Comparison of ENCODE assay signal across 7 mouse cellular contexts in the genomic region with DNA sequence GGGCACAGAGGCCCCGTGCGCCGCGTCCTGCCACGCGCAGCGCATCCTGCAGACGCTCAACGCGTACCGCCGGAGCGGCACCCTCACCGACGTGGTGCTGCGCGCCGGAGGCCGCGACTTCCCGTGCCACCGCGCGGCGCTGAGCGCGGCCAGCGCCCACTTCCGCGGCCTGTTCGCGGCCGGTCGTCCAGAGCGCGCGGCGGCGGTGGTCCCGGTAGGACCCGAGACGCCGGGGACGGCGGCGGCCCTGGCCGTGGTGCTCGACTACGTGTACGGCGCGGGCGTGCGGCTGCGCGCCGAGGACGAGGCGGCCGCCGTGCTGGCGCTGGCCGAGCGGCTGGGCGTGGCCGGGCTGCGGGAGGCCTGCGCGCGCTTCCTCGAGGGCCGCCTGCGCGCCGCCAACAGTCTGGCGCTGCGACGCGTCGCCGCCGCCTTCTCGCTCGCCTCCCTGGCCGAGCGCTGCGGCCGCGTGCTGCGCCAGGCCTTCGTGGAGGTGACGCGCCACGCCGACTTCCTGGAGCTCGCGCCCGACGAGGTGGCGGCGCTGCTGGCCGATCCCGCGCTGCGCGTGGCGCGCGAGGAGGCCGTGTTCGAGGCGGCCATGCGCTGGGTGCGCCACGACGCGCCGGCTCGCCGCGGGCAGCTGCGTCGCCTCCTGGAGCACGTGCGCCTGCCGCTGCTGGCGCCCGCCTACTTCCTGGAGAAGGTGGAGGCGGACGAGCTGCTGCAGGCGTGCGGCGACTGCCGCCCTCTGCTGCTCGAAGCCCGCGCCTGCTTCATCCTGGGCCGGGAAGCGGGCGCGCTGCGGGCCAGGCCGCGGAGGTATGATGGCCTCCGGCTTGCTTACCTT. TPM values are rescaled to one million over a fixed set of nuclear protein-coding genes. Genes with fewer than 3 reads are reported as not detected.
A peak's percentile ranks its signal among the peaks of the same experiment; 100 is the strongest.
DNase-seq lines count a peak whose midpoint lies in the region; ATAC-seq and TF ChIP-seq lines count a peak whose summit lies in the region.

No protein-coding gene starts in this region.

- H3K27ac ChIP-seq in kidney, embryonic 14.5 days (ENCODE audit: low read depth, low read length): peak overlapping the region; percentile 79
- H3K27ac ChIP-seq in liver, embryonic 11.5 days (ENCODE audit: low read depth, low read length): peak overlapping the region; percentile 84
- peak overlapping the region; percentile 92 for H3K27ac ChIP-seq in midbrain, postnatal 0 days (ENCODE audit: low read depth, low read length)
- H3K27ac ChIP-seq in spleen, adult 2 months (ENCODE audit: insufficient read depth, low read length): peak overlapping the region; percentile 76

- H3K36me3 ChIP-seq in kidney, embryonic 14.5 days (ENCODE audit: control insufficient read depth, insufficient read depth, low read length): peaks cover 14% of the 10 kb centered on the region
- H3K36me3 ChIP-seq in liver, embryonic 11.5 days (ENCODE audit: control insufficient read depth, insufficient read depth, low read length): peaks cover 9% of the 10 kb centered on the region; the same call in 1 of the 2 replicates
- peaks cover 11% of the 10 kb centered on the region for H3K36me3 ChIP-seq in midbrain, postnatal 0 days (ENCODE audit: insufficient read depth, low read length)
- H3K36me3 ChIP-seq in spleen, adult 2 months (ENCODE audit: control insufficient read depth, insufficient read depth, low read length): peaks cover 3% of the 10 kb centered on the region; the same call in 1 of the 2 replicates

- 2% methylated on average over 127 of the region's 145 CpGs for WGBS in kidney, embryonic 14.5 days
- WGBS in liver, embryonic 11.5 days: 2% methylated on average over 141 of the region's 145 CpGs
- WGBS in midbrain, postnatal 0 days: under 1% methylated on average over 81 of the region's 145 CpGs
- WGBS in spleen, adult 2 months: 2% methylated on average over 141 of the region's 145 CpGs

- no peaks in the 10 kb centered on the region for H3K27me3 ChIP-seq in kidney, embryonic 14.5 days (ENCODE audit: control insufficient read depth, insufficient read depth, low read length)
- H3K27me3 ChIP-seq in liver, embryonic 11.5 days (replicated peaks; ENCODE audit: control insufficient read depth, insufficient read depth, low read length): peaks cover 23% of the 10 kb centered on the region
- no peaks in the 10 kb centered on the region for H3K27me3 ChIP-seq in midbrain, postnatal 0 days (ENCODE audit: insufficient read depth, low read length)
- H3K27me3 ChIP-seq in spleen, adult 2 months (ENCODE audit: control insufficient read depth, insufficient read depth, low read length): no peaks in the 10 kb centered on the region; the same call in 1 of the 2 replicates

- peaks cover 29% of the 10 kb centered on the region for H3K4me1 ChIP-seq in kidney, embryonic 14.5 days (ENCODE audit: control insufficient read depth, insufficient read depth, low read length)
- peaks cover 15% of the 10 kb centered on the region for H3K4me1 ChIP-seq in liver, embryonic 11.5 days (replicated peaks; ENCODE audit: control insufficient read depth, insufficient read depth, low read length)
- peaks cover 11% of the 10 kb centered on the region; the same call in 1 of the 2 replicates for H3K4me1 ChIP-seq in midbrain, postnatal 0 days (ENCODE audit: insufficient read depth, low read length)
- H3K4me1 ChIP-seq in spleen, adult 2 months (ENCODE audit: control insufficient read depth, insufficient read depth, insufficient read length): peaks cover 14% of the 10 kb centered on the region

- H3K9me3 ChIP-seq in kidney, embryonic 14.5 days (ENCODE audit: control insufficient read depth, low read length): no peaks in the 10 kb centered on the region
- no peaks in the 10 kb centered on the region for H3K9me3 ChIP-seq in liver, embryonic 11.5 days (ENCODE audit: control insufficient read depth, low read length)
- H3K9me3 ChIP-seq in midbrain, postnatal 0 days (ENCODE audit: low read length): no peaks in the 10 kb centered on the region

- peak overlapping the region; percentile 52 for H3K4me3 ChIP-seq in kidney, embryonic 14.5 days (ENCODE audit: low read length)
- peak overlapping the region; percentile 55 for H3K4me3 ChIP-seq in liver, embryonic 11.5 days (ENCODE audit: low read depth, low read length)
- H3K4me3 ChIP-seq in midbrain, postnatal 0 days (ENCODE audit: low read depth, low read length): peak overlapping the region; percentile 51
- peak overlapping the region; percentile 57 for H3K4me3 ChIP-seq in spleen, adult 2 months (ENCODE audit: extremely low read depth, insufficient read depth, insufficient read length)

- peak; percentile 84 for DNase-seq in adrenal gland, postnatal 14 days
- peak; percentile 75 for DNase-seq in embryo, embryonic 9.5 days (ENCODE audit: extremely low spot score)
- peak; percentile 45 to 58 for DNase-seq in heart, adult 9 months (ENCODE audit: low spot score in 2 of 2)
- peak; percentile 69 for DNase-seq in liver, embryonic 11.5 days (ENCODE audit: low spot score)
- peak; percentile 91 for DNase-seq in midbrain, postnatal 0 days (ENCODE audit: low spot score)
- DNase-seq in spleen, adult 2 months (ENCODE audit: low read depth in 1 of 2, low spot score in 2 of 2): peak; percentile 57 to 58

- TF ChIP-seq POLR2A in spleen, adult 2 months (IDR thresholded peaks at IDR 0.05; ENCODE audit: low read depth, low read length): no peak

- peak; percentile 80 for ATAC-seq in kidney, embryonic 14.5 days (ENCODE audit: low FRiP score, low TSS enrichment)
- peak; percentile 59 for ATAC-seq in liver, embryonic 11.5 days (replicated peaks; ENCODE audit: low FRiP score)
- peak; percentile 88 for ATAC-seq in midbrain, postnatal 0 days (ENCODE audit: low FRiP score)

- H3K9ac ChIP-seq in kidney, embryonic 14.5 days (ENCODE audit: low read depth, low read length): peak overlapping the region; percentile 73
- H3K9ac ChIP-seq in liver, embryonic 11.5 days (ENCODE audit: low read depth, low read length): peak overlapping the region; percentile 66
- peak overlapping the region; percentile 72 for H3K9ac ChIP-seq in midbrain, postnatal 0 days (replicated peaks; ENCODE audit: low read length, poor library complexity, severe bottlenecking)

- peak; percentile 73 for TF ChIP-seq CTCF in midbrain, postnatal 0 days (IDR thresholded peaks at IDR 0.05)
- TF ChIP-seq CTCF in spleen, adult 2 months (IDR thresholded peaks at IDR 0.05; ENCODE audit: extremely low read depth, insufficient read depth, insufficient read length, insufficient replicate concordance): peak; percentile 12; the same call in 1 of the 2 replicates

- peak overlapping the region; percentile 63 for H3K4me2 ChIP-seq in kidney, embryonic 14.5 days (replicated peaks; ENCODE audit: low read depth, low read length)
- H3K4me2 ChIP-seq in liver, embryonic 11.5 days: peak overlapping the region; percentile 79
- peak overlapping the region; percentile 72 for H3K4me2 ChIP-seq in midbrain, postnatal 0 days (ENCODE audit: low read depth, low read length, poor library complexity, severe bottlenecking)

RNA-seq across cellular contexts. Expression of gene Klhl35, which starts 2.7 kb away (rescaled TPM):
- 1.3 TPM in 2 replicates for total RNA-seq in adrenal gland, postnatal 14 days (2021)
- polyA plus RNA-seq in kidney, embryonic 14.5 days (2014; fragmentation: Nextera tagmentation; extraction: Ambion mirVana): 1.1 and 1.5 TPM in 2 replicates
- 0.23 and 0.32 TPM in 2 replicates for polyA plus RNA-seq in liver, embryonic 11.5 days (2014; fragmentation: Nextera tagmentation; extraction: Ambion mirVana)
- total RNA-seq in midbrain, postnatal 0 days (2014; rRNA removed): 1.4 and 3.9 TPM in 2 replicates
- 2.1 and 2.4 TPM in 2 replicates for polyA plus RNA-seq in midbrain, postnatal 0 days (2015; fragmentation: Nextera tagmentation; extraction: Ambion mirVana)
- 1.3 and 2.6 TPM in 2 replicates for polyA plus RNA-seq in spleen, adult 2 months (2012; rRNA removed)

RNA-seq across cellular contexts. Expression of gene Rps3, which starts 15.0 kb away (rescaled TPM):
- total RNA-seq in adrenal gland, postnatal 14 days (2021): 563 and 690 TPM in 2 replicates
- polyA plus RNA-seq in kidney, embryonic 14.5 days (2014; fragmentation: Nextera tagmentation; extraction: Ambion mirVana): 870 and 995 TPM in 2 replicates
- 934 and 944 TPM in 2 replicates for polyA plus RNA-seq in liver, embryonic 11.5 days (2014; fragmentation: Nextera tagmentation; extraction: Ambion mirVana)
- total RNA-seq in midbrain, postnatal 0 days (2014; rRNA removed): 440 and 661 TPM in 2 replicates
- polyA plus RNA-seq in midbrain, postnatal 0 days (2015; fragmentation: Nextera tagmentation; extraction: Ambion mirVana): 440 and 453 TPM in 2 replicates
- polyA plus RNA-seq in spleen, adult 2 months (2012; rRNA removed): 324 and 363 TPM in 2 replicates

Comparison
In these comparisons a context has a peak if more than half of its experiments do, and no peak if none do; other contexts are left out.
1. Peak in every context shown above with its lines: DNase-seq, ATAC-seq, H3K4me3 ChIP-seq and H3K27ac ChIP-seq.